Mouse (Mus musculus) kidney, adult 2 months (tissue): ENCODE measurements at regions not wholly inside any gene's neighbourhood (a gene's known extent, or its start where the extent isn't known, plus 50 kb on each side); places are given as distances from the start of the nearest gene placed in this dataset.

Source experiments
- CTCF ChIP-seq: fragments of 200-500 bp; conservative IDR thresholded peaks from 2 replicates; pipeline ENCODE4 v1.5.1; 2011; ENCODE audit warnings: low read depth, mild to moderate bottlenecking, control low read depth, low read length, moderate library complexity, mixed read lengths; ENCODE audit not compliant: insufficient read depth, insufficient read length
- POLR2A ChIP-seq: fragments of 200-500 bp; IDR thresholded peaks from one replicate; pipeline ENCODE4 v1.6.1; 2011; ENCODE audit warnings: low read depth, low read length, control low read depth

DNA sequence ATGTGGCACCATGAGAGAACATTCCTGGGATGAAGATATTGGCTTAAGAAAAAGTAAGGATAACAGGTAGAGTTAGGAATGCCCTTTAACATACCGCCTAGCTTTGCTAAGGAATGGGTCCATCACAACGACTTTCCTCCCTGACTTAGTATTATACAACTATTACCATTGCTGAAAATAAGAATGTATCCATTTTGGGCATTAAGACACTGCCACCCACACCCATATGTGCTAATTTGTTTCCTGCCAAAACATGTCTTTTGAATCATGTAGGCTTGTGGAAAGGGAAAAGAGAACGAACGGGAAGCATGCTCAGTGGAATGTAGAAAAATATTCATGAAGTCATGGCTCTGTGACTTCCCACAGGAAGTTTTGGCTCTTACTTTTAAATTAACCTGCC is 641.7 kb downstream of the Epha4 start:
- TF ChIP-seq CTCF, result no peak
- no peak for TF ChIP-seq POLR2A
